Mouse (Mus musculus) olfactory bulb, adult 2 months (tissue): Measurements from ENCODE around the gene Armc7. TPM values are rescaled to one million over a fixed set of nuclear protein-coding genes. Genes with fewer than 3 reads are reported as not detected.
"Not testable (repeated sequence)": the region's sequence is repeated elsewhere in the genome, so short reads cannot be mapped to it uniquely, and the experiment has no call there.

Experiments used
- H3K27ac ChIP-seq: fragments of 200-500 bp; 2 replicates; pipeline ENCODE4 v1.5.1; 2012; ENCODE audit warnings: low read depth, low read length; ENCODE audit not compliant: insufficient read depth
- H3K4me1 ChIP-seq: fragments of 200-500 bp; 2 replicates; pipeline ENCODE4 v1.6.1; 2012; ENCODE audit warnings: low read length; ENCODE audit not compliant: control insufficient read depth, insufficient read depth
- H3K4me3 ChIP-seq: fragments of 200-500 bp; 2 replicates; pipeline ENCODE4 v1.5.1; 2012; ENCODE audit warnings: mild to moderate bottlenecking, low read depth, low read length, moderate library complexity; ENCODE audit not compliant: insufficient read depth
- CTCF ChIP-seq: fragments of 200-500 bp; IDR thresholded peaks from 2 replicates; pipeline ENCODE4 v1.5.1; 2012; ENCODE audit warnings: low read depth, mild to moderate bottlenecking, low read length, moderate library complexity; ENCODE audit not compliant: insufficient read depth
- POLR2A ChIP-seq: fragments of 200-500 bp; IDR thresholded peaks from 2 replicates; pipeline ENCODE4 v1.6.1; 2012; ENCODE audit warnings: mild to moderate bottlenecking, low read depth, low read length, moderate library complexity; ENCODE audit not compliant: insufficient read depth
- WGBS: fragments of 180-500 bp; shearing (Covaris S2); methylation state at CpG from one replicate; pipeline ENCODE4 v1.1.7; 2018; 5-methylcytosine and 5-hydroxymethylcytosine counted together
- polyA plus RNA-seq: library from polyadenylated mRNA; stranded (reverse); fragments of >200 nt; gene quantifications from 2 replicates; pipeline ENCODE4 v1.2.4, GENCODE M21; 2012; ENCODE audit warnings: low replicate concordance; ENCODE audit not compliant: missing spikeins, insufficient read depth, insufficient read length

Gene Armc7
- polyA plus RNA-seq, 1 experiment = not detected

- TF ChIP-seq POLR2A = no peak
- TF ChIP-seq CTCF = no peak
- peaks cover 11% of the 10 kb centered on the region; the same call in 1 of the 2 replicates for H3K4me1 ChIP-seq
- 73% methylated on average over 11 of the region's 11 CpGs for WGBS
- no peak overlapping the region; the same call in 1 of the 2 replicates for H3K4me3 ChIP-seq
- H3K27ac ChIP-seq = no peak overlapping the region
Measured at GRCm38 (mm10) chr11:115463397-115463796, 12.1 kb upstream of the Armc7 start.

GRCm38 (mm10) chr11:115464851-115465250 lies 10.6 kb upstream of the Armc7 start:
- Histone ChIP-seq H3K27ac (no peak overlapping the region), H3K4me1 (peaks cover 11% of the 10 kb centered on the region; the same call in 1 of the 2 replicates), H3K4me3 (no peak overlapping the region)
- 87% methylated on average over 8 of the region's 8 CpGs for WGBS
- TF ChIP-seq CTCF (no peak), POLR2A (no peak)

GRCm38 (mm10) chr11:115467217-115467618 lies 8.2 kb upstream of the Armc7 start:
- Histone ChIP-seq H3K4me3 (no peak overlapping the region), H3K4me1 (peaks cover 11% of the 10 kb centered on the region; the same call in 1 of the 2 replicates), H3K27ac (no peak overlapping the region)
- TF ChIP-seq POLR2A (no peak), CTCF (no peak)
- 56% methylated on average over 4 of the region's 4 CpGs for WGBS

DNA sequence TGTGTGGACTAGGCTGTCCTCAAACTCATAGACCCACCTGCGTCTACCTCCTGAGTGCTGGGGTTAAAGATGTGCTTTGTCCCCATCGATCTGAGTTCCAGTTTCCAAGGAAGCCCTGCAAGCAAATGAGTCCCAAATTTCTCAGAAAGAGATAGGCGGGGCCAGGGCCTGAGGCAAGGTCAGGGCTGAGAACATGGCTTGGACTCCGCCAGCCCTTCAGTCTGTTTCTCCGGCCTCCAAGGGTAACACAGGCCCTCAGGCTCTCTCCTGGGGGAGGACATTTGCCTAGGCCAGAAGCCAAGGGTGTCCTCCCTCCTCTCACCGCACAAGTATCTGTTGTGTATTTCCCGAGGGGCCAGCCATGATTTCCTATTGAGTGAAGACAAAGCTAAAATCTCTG lies 3.3 kb upstream of the Armc7 start:
- TF ChIP-seq CTCF (no peak), POLR2A (no peak)
- WGBS = 80% methylated on average over 7 of the region's 7 CpGs
- Histone ChIP-seq H3K4me1 (peaks cover 11% of the 10 kb centered on the region; the same call in 1 of the 2 replicates), H3K4me3 (no peak overlapping the region), H3K27ac (no peak overlapping the region)

- WGBS = 27% methylated on average over 15 of the region's 15 CpGs
- TF ChIP-seq POLR2A (no peak), CTCF (peak; percentile 75)
- H3K27ac ChIP-seq = no peak overlapping the region
- no peak overlapping the region for H3K4me3 ChIP-seq
- H3K4me1 ChIP-seq = peaks cover 9% of the 10 kb centered on the region
Measured at GRCm38 (mm10) chr11:115473626-115474275, 1.7 kb upstream of the Armc7 start.

DNA sequence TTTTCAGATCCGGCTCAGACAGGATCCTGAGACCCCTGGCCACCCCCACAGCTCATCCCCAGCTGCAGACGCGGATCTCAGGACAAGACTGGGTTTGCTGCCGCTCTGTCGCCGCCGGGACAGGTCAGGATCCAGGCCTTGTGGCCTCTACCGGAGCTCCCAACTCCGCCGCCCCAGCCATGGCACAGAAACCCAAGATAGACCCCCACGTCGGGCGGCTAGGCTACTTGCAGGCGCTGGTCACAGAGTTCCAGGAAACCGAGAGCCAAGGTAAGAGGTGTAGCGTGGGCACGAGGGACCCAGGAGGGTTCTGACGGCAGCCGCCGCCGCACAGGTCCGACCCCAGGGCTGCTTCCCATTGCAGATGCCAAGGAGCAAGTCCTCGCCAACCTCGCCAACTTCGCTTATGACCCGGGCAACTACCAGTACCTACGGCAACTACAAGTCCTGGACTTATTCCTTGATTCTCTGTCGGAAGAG lies 331 bp downstream of the Armc7 start:
- Histone ChIP-seq H3K27ac (no peak overlapping the region), H3K4me3 (peak overlapping the region; percentile 63), H3K4me1 (peaks cover 14% of the 10 kb centered on the region)
- TF ChIP-seq POLR2A (0 out of 2 replicates have a peak, but pooled peaks have one; percentile 10), CTCF (no peak)
- 1% methylated on average over 28 of the region's 28 CpGs for WGBS

- H3K4me3 ChIP-seq, H3K27ac ChIP-seq: not testable (repeated sequence)
- H3K4me1 ChIP-seq = peaks cover 14% of the 10 kb centered on the region
- WGBS = 84% methylated on average over 4 of the region's 4 CpGs
Measured at GRCm38 (mm10) chr11:115476630-115477029, 1.2 kb downstream of the Armc7 start.

GRCm38 (mm10) chr11:115477388-115477787 lies 1.9 kb downstream of the Armc7 start:
- H3K4me1 ChIP-seq = peaks cover 14% of the 10 kb centered on the region
- H3K27ac ChIP-seq, H3K4me3 ChIP-seq: not testable (repeated sequence)
- WGBS = 89% methylated on average over 7 of the region's 7 CpGs

- WGBS = 38% methylated on average over 9 of the region's 9 CpGs
- no peak for TF ChIP-seq POLR2A
- no peak for TF ChIP-seq CTCF
- Histone ChIP-seq H3K4me1 (peaks cover 14% of the 10 kb centered on the region), H3K4me3 (no peak overlapping the region), H3K27ac (peak overlapping the region; percentile 64)
Measured at GRCm38 (mm10) chr11:115478296-115478938, 3.0 kb downstream of the Armc7 start.
